Mouse (Mus musculus): ENCODE measurements at regions not wholly inside any gene's neighbourhood (a gene's known extent, or its start where the extent isn't known, plus 50 kb on each side); places are given as distances from the start of the nearest gene placed in this dataset.

- WGBS, result 95% methylated on average over 6 of the region's 6 CpGs
These were observed 214.8 kb downstream of the Pten start for GRCm38 (mm10) chr19:32972116-32972515.

GRCm38 (mm10) chr19:32973130-32973529, 215.8 kb downstream of the Pten start:
- no peak overlapping the region for H3K4me3 ChIP-seq (ENCODE audit: low read depth, low read length)
- H3K4me1 ChIP-seq (ENCODE audit: control insufficient read depth, insufficient read depth, insufficient read length, low read length), result no peaks in the 10 kb centered on the region
- no peaks in the 10 kb centered on the region for H3K36me3 ChIP-seq (ENCODE audit: control insufficient read depth, insufficient read depth, low read length)
- TF ChIP-seq CTCF (IDR thresholded peaks at IDR 0.05; ENCODE audit: extremely low read depth, insufficient read length, insufficient replicate concordance, low read depth, low read length), result no peak
- H3K27ac ChIP-seq (ENCODE audit: insufficient read depth, low read depth, low read length), result no peak overlapping the region
- WGBS, result 85% methylated on average over 3 of the region's 3 CpGs
- H3K27me3 ChIP-seq (ENCODE audit: control insufficient read depth, insufficient read depth, low read length), result no peaks in the 10 kb centered on the region

More at GRCm38 (mm10) chr19:32972116-32972515, 214.8 kb downstream of the Pten start:
- H3K4me3 ChIP-seq (ENCODE audit: low read depth, low read length), result no peak overlapping the region
- TF ChIP-seq POLR2A (IDR thresholded peaks at IDR 0.05; ENCODE audit: low read depth, low read length) (no peak), CTCF (IDR thresholded peaks at IDR 0.05; ENCODE audit: extremely low read depth, insufficient read length, insufficient replicate concordance, low read depth, low read length) (no peak)
- no peaks in the 10 kb centered on the region for H3K4me1 ChIP-seq (ENCODE audit: control insufficient read depth, insufficient read depth, insufficient read length, low read length)
- no peaks in the 10 kb centered on the region for H3K27me3 ChIP-seq (ENCODE audit: control insufficient read depth, insufficient read depth, low read length)
- H3K36me3 ChIP-seq (ENCODE audit: control insufficient read depth, insufficient read depth, low read length), result no peaks in the 10 kb centered on the region
- H3K27ac ChIP-seq (ENCODE audit: insufficient read depth, low read depth, low read length), result no peak overlapping the region

- TF ChIP-seq CTCF (IDR thresholded peaks at IDR 0.05; ENCODE audit: extremely low read depth, insufficient read length, insufficient replicate concordance, low read depth, low read length), result no peak
- no peak for TF ChIP-seq POLR2A (IDR thresholded peaks at IDR 0.05; ENCODE audit: low read depth, low read length)
- Histone ChIP-seq H3K4me1 (ENCODE audit: control insufficient read depth, insufficient read depth, insufficient read length, low read length) (no peaks in the 10 kb centered on the region), H3K27ac (ENCODE audit: insufficient read depth, low read depth, low read length) (no peak overlapping the region), H3K36me3 (ENCODE audit: control insufficient read depth, insufficient read depth, low read length) (no peaks in the 10 kb centered on the region), H3K4me3 (ENCODE audit: low read depth, low read length) (no peak overlapping the region), H3K27me3 (ENCODE audit: control insufficient read depth, insufficient read depth, low read length) (no peaks in the 10 kb centered on the region)
- WGBS, result 44% methylated on average over 4 of the region's 4 CpGs
These were observed 217.5 kb downstream of the Pten start for GRCm38 (mm10) chr19:32974778-32975240.

GRCm38 (mm10) chr19:32975303-32975702, 218.0 kb downstream of the Pten start:
- no peaks in the 10 kb centered on the region for H3K36me3 ChIP-seq (ENCODE audit: control insufficient read depth, insufficient read depth, low read length)
- H3K4me1 ChIP-seq (ENCODE audit: control insufficient read depth, insufficient read depth, insufficient read length, low read length), result no peaks in the 10 kb centered on the region
- 90% methylated on average over 5 of the region's 5 CpGs for WGBS
- no peaks in the 10 kb centered on the region for H3K27me3 ChIP-seq (ENCODE audit: control insufficient read depth, insufficient read depth, low read length)
- no peak overlapping the region for H3K27ac ChIP-seq (ENCODE audit: insufficient read depth, low read depth, low read length)
- H3K4me3 ChIP-seq (ENCODE audit: low read depth, low read length), result no peak overlapping the region
- TF ChIP-seq POLR2A (IDR thresholded peaks at IDR 0.05; ENCODE audit: low read depth, low read length), result no peak
- TF ChIP-seq CTCF (IDR thresholded peaks at IDR 0.05; ENCODE audit: extremely low read depth, insufficient read length, insufficient replicate concordance, low read depth, low read length), result no peak

GRCm38 (mm10) chr19:32976507-32976906, 219.2 kb downstream of the Pten start:
- H3K36me3 ChIP-seq (ENCODE audit: control insufficient read depth, insufficient read depth, low read length), result no peaks in the 10 kb centered on the region
- H3K4me1 ChIP-seq (ENCODE audit: control insufficient read depth, insufficient read depth, insufficient read length, low read length), result no peaks in the 10 kb centered on the region
- H3K27ac ChIP-seq (ENCODE audit: insufficient read depth, low read depth, low read length), result no peak overlapping the region
- H3K27me3 ChIP-seq (ENCODE audit: control insufficient read depth, insufficient read depth, low read length), result no peaks in the 10 kb centered on the region
- 97% methylated on average over 7 of the region's 7 CpGs for WGBS
- H3K4me3 ChIP-seq (ENCODE audit: low read depth, low read length), result no peak overlapping the region
- no peak for TF ChIP-seq POLR2A (IDR thresholded peaks at IDR 0.05; ENCODE audit: low read depth, low read length)
- no peak for TF ChIP-seq CTCF (IDR thresholded peaks at IDR 0.05; ENCODE audit: extremely low read depth, insufficient read length, insufficient replicate concordance, low read depth, low read length)

- no peaks in the 10 kb centered on the region for H3K27me3 ChIP-seq (ENCODE audit: control insufficient read depth, insufficient read depth, low read length)
- H3K36me3 ChIP-seq (ENCODE audit: control insufficient read depth, insufficient read depth, low read length), result no peaks in the 10 kb centered on the region
- no peaks in the 10 kb centered on the region for H3K4me1 ChIP-seq (ENCODE audit: control insufficient read depth, insufficient read depth, insufficient read length, low read length)
- no peak overlapping the region for H3K27ac ChIP-seq (ENCODE audit: insufficient read depth, low read depth, low read length)
- 47% methylated on average over 7 of the region's 7 CpGs for WGBS
- no peak overlapping the region for H3K4me3 ChIP-seq (ENCODE audit: low read depth, low read length)
- TF ChIP-seq CTCF (IDR thresholded peaks at IDR 0.05; ENCODE audit: extremely low read depth, insufficient read length, insufficient replicate concordance, low read depth, low read length) (no peak), POLR2A (IDR thresholded peaks at IDR 0.05; ENCODE audit: low read depth, low read length) (no peak)
These were observed 220.9 kb downstream of the Pten start for GRCm38 (mm10) chr19:32978037-32978745.

GRCm38 (mm10) chr19:32980142-32980541, 222.8 kb downstream of the Pten start:
- TF ChIP-seq CTCF (IDR thresholded peaks at IDR 0.05; ENCODE audit: extremely low read depth, insufficient read length, insufficient replicate concordance, low read depth, low read length) (no peak), POLR2A (IDR thresholded peaks at IDR 0.05; ENCODE audit: low read depth, low read length) (no peak)
- 92% methylated on average over 5 of the region's 5 CpGs for WGBS

More at GRCm38 (mm10) chr19:32980142-32980541, 222.8 kb downstream of the Pten start:
- Histone ChIP-seq H3K36me3 (ENCODE audit: control insufficient read depth, insufficient read depth, low read length) (no peaks in the 10 kb centered on the region), H3K4me1 (ENCODE audit: control insufficient read depth, insufficient read depth, insufficient read length, low read length) (no peaks in the 10 kb centered on the region), H3K27me3 (ENCODE audit: control insufficient read depth, insufficient read depth, low read length) (no peaks in the 10 kb centered on the region), H3K4me3 (ENCODE audit: low read depth, low read length) (no peak overlapping the region), H3K27ac (ENCODE audit: insufficient read depth, low read depth, low read length) (no peak overlapping the region)
